Mouse (Mus musculus) G1E (cell line): ENCODE data around the gene Ptprn.

ENCODE experiments used
- CTCF ChIP-seq: IDR thresholded peaks from 2 replicates; pipeline ENCODE4 v1.5.1; 2012; ENCODE audit warnings: low read depth, low read length, inconsistent platforms, mixed read lengths
- GATA1 ChIP-seq: IDR thresholded peaks from 2 replicates; pipeline ENCODE4 v1.6.1; 2012; ENCODE audit warnings: borderline replicate concordance, low read length, inconsistent platforms, mixed read lengths
- GATA2 ChIP-seq: IDR thresholded peaks from 2 replicates; pipeline ENCODE4 v1.6.1; 2012; ENCODE audit warnings: low read depth, low read length, inconsistent platforms, borderline replicate concordance
- TAL1 ChIP-seq: conservative IDR thresholded peaks from 2 replicates; pipeline ENCODE4 v1.6.1; 2012; ENCODE audit warnings: low read depth, low read length, inconsistent platforms, mixed read lengths

GRCm38 (mm10) chr1:75213096-75213495, 51.2 kb downstream of the Ptprn start:
- TF ChIP-seq CTCF, result no peak
- no peak for TF ChIP-seq GATA1
- TF ChIP-seq TAL1, result no peak
- TF ChIP-seq GATA2, result no peak
